18 mouse cellular contexts compared by ENCODE assay signal in the genomic region with DNA sequence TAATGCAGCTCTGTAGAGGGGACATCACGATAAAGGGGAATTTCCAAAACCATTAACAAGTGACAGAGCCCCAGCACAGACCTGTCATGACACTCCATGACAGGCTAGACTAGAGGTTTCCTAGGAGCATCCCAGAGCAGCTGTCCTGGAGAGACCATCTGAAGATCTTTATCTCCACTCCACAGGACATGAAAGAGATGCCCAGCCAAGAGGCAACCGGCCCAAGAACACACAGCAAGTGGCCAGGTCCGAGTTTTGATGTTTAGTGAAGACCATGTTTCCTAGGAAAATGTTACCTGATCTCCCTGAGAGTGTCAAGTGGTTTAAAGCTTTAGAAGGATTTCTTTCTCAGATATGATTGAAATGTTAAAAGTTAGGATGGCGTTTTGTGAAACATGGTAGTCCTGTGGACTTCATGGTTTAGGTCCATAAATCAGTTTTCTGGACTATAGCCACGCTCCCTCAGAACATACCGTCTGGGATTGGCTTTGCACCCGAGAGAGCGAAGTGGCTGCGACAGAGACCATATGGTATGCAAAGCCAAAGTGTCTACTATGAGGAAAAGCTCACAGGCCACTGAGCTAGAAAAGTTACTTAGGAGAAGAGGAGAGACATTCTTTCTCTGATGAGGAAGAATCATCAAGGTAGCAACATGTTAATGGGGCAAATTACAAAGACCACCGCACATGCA.
A peak's percentile ranks its signal among the peaks of the same experiment; 100 is the strongest.
DNase-seq lines count a peak whose midpoint lies in the region; ATAC-seq lines count a peak whose summit lies in the region.
"Had no signal": no experiment of that assay in that cellular context is flagged by ENCODE, and none has a peak within 500 bp of the region (broad histone marks: within the 10 kb centered on the region; RNA-seq: fewer than 3 reads in every experiment).

No protein-coding gene starts in this region.

- H3K36me3 ChIP-seq in lung, embryonic 15.5 days: no peaks in the 10 kb centered on the region
- no peaks in the 10 kb centered on the region for H3K36me3 ChIP-seq in midbrain, embryonic 14.5 days (ENCODE audit: control insufficient read depth, insufficient read depth, low read length)
- H3K36me3 ChIP-seq: embryonic facial prominence, embryonic 13.5 days; heart, embryonic 12.5 days; hindbrain, embryonic 13.5 days; limb, embryonic 10.5 days; neural tube, embryonic 12.5 days had no signal

- no peak overlapping the region for H3K4me2 ChIP-seq in lung, embryonic 15.5 days
- no peak overlapping the region for H3K4me2 ChIP-seq in midbrain, embryonic 14.5 days (ENCODE audit: low read length)
- H3K4me2 ChIP-seq: embryonic facial prominence, embryonic 13.5 days; heart, embryonic 12.5 days; hindbrain, embryonic 13.5 days; neural tube, embryonic 12.5 days had no signal

- ATAC-seq in lung, embryonic 15.5 days (ENCODE audit: borderline replicate concordance, extremely low read depth, low FRiP score, low TSS enrichment): peak; percentile 80; the same call in 1 of the 2 replicates
- ATAC-seq in midbrain, embryonic 14.5 days (ENCODE audit: low FRiP score, low TSS enrichment): no peak
- ATAC-seq in inflammation-experienced regulatory T-cells, adult 6 months: no peak
- ATAC-seq: forebrain, embryonic 16.5 days; intestine, embryonic 16.5 days; liver, postnatal 0 days had no signal

- peak; percentile 39 for DNase-seq in left cerebral cortex, postnatal 4 days
- no peak for DNase-seq in left cerebral cortex, postnatal 10 days (ENCODE audit: extremely low spot score in 1 of 2, low spot score in 2 of 2)
- peak; percentile 65 for DNase-seq in cerebellum, adult 9-10 months
- peak; percentile 56 to 78 for DNase-seq in lung, postnatal 4 days
- no peak for DNase-seq in midbrain, embryonic 14.5 days
- DNase-seq: adrenal gland, postnatal 36 days; B cell, adult 2 months; kidney, postnatal 36 days; liver, postnatal 0 days had no signal

- WGBS in lung, embryonic 15.5 days: 47% methylated on average over 10 of the region's 10 CpGs
- 91% methylated on average over 10 of the region's 10 CpGs for WGBS in midbrain, embryonic 14.5 days

- no peak overlapping the region for H3K27ac ChIP-seq in lung, embryonic 15.5 days
- H3K27ac ChIP-seq in midbrain, embryonic 14.5 days (replicated peaks; ENCODE audit: low read depth, low read length): no peak overlapping the region
- H3K27ac ChIP-seq: embryonic facial prominence, embryonic 13.5 days; hindbrain, embryonic 13.5 days; limb, embryonic 10.5 days; neural tube, embryonic 12.5 days had no signal

- H3K9me3 ChIP-seq in lung, embryonic 15.5 days: no peaks in the 10 kb centered on the region
- H3K9me3 ChIP-seq in midbrain, embryonic 14.5 days (ENCODE audit: control insufficient read depth, low read length): no peaks in the 10 kb centered on the region
- H3K9me3 ChIP-seq: embryonic facial prominence, embryonic 13.5 days; heart, embryonic 12.5 days; hindbrain, embryonic 13.5 days; limb, embryonic 10.5 days; neural tube, embryonic 12.5 days had no signal

- no peak overlapping the region for H3K4me3 ChIP-seq in lung, embryonic 15.5 days
- no peak overlapping the region for H3K4me3 ChIP-seq in midbrain, embryonic 14.5 days (replicated peaks; ENCODE audit: low read depth, low read length)
- H3K4me3 ChIP-seq: embryonic facial prominence, embryonic 13.5 days; heart, embryonic 12.5 days; hindbrain, embryonic 13.5 days; limb, embryonic 10.5 days; neural tube, embryonic 12.5 days had no signal

- intact Hi-C loops in left cerebral cortex, postnatal 4 days (cut with DNase I): no loop called here
- intact Hi-C loops in left cerebral cortex, postnatal 10 days (cut with DNase I): no loop called here

- peaks cover 26% of the 10 kb centered on the region for H3K4me1 ChIP-seq in lung, embryonic 15.5 days
- no peaks in the 10 kb centered on the region for H3K4me1 ChIP-seq in midbrain, embryonic 14.5 days (ENCODE audit: control insufficient read depth, insufficient read depth, low read length)
- H3K4me1 ChIP-seq: embryonic facial prominence, embryonic 13.5 days; hindbrain, embryonic 13.5 days; limb, embryonic 10.5 days; neural tube, embryonic 12.5 days had no signal

- no peaks in the 10 kb centered on the region for H3K27me3 ChIP-seq in lung, embryonic 15.5 days
- no peaks in the 10 kb centered on the region for H3K27me3 ChIP-seq in midbrain, embryonic 14.5 days (ENCODE audit: control insufficient read depth, insufficient read depth, low read length)
- H3K27me3 ChIP-seq: embryonic facial prominence, embryonic 13.5 days; heart, embryonic 12.5 days; hindbrain, embryonic 13.5 days; neural tube, embryonic 12.5 days had no signal

- H3K9ac ChIP-seq in lung, embryonic 15.5 days: no peak overlapping the region
- no peak overlapping the region for H3K9ac ChIP-seq in midbrain, embryonic 14.5 days (replicated peaks; ENCODE audit: low read length)
- H3K9ac ChIP-seq: embryonic facial prominence, embryonic 13.5 days; heart, embryonic 12.5 days; hindbrain, embryonic 13.5 days; liver, postnatal 0 days; neural tube, embryonic 12.5 days had no signal

Comparison
In these comparisons a context has a peak if more than half of its experiments do, and no peak if none do; other contexts are left out.
1. DNase-seq: peak in left cerebral cortex, postnatal 4 days (single experiment), cerebellum, adult 9-10 months (single experiment) and lung, postnatal 4 days (2 of 2); none in left cerebral cortex, postnatal 10 days (0 of 2) and midbrain, embryonic 14.5 days (single experiment).